Mouse (Mus musculus) cerebellum, adult 2 months (tissue): ENCODE measurements at regions not wholly inside any gene's neighbourhood (a gene's known extent, or its start where the extent isn't known, plus 50 kb on each side); places are given as distances from the start of the nearest gene placed in this dataset.

Experiments
- CTCF ChIP-seq: fragments of 200-500 bp; IDR thresholded peaks from 2 replicates; pipeline ENCODE4 v1.5.1; 2011; ENCODE audit warnings: low read depth, mild to moderate bottlenecking, control low read depth, low read length, moderate library complexity, borderline replicate concordance; ENCODE audit not compliant: insufficient read depth
- POLR2A ChIP-seq: fragments of 200-500 bp; IDR thresholded peaks from 2 replicates; pipeline ENCODE4 v1.6.1; 2011; ENCODE audit warnings: low read length, control low read depth, borderline replicate concordance; ENCODE audit not compliant: insufficient read depth

DNA sequence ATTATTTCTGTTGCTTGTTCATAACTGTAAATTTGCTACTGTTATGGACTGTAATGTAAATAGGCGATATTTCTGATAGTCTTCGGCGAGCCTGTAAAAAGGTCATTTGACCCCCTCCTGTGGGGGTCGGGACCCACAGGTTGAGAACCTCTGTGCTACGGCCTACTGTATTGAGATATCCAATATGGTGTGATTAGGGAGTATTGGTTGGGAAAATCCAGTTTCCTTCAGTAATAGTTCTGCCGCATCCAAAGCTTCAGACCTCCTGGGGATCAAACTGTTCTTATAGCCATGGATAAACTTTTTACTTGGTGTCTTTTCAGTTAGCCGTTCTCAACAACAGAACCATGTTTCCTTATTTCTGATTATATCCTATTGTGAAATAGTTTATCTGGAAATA is 136.5 kb upstream of the Samsn1 start:
- no peak for TF ChIP-seq CTCF
- no peak for TF ChIP-seq POLR2A
